Mouse (Mus musculus) fat pad, adult 2 months (tissue): Measurements from ENCODE around the gene Mettl2.

ENCODE experiments used
- DNase-seq: peaks from one replicate; pipeline ENCODE4 v3.0.0-alpha.2; 2011; ENCODE audit warnings: low read depth, low spot score; ENCODE audit errors: extremely low read depth

Mettl2 gene

GRCm38 (mm10) chr11:105152357-105152899, 26.2 kb downstream of the Mettl2 start:
- DNase-seq: no peak

- no peak for DNase-seq
Measured at GRCm38 (mm10) chr11:105153068-105153833, 27.0 kb downstream of the Mettl2 start.

GRCm38 (mm10) chr11:105155915-105156314, 29.7 kb downstream of the Mettl2 start:
- no peak for DNase-seq

- no peak for DNase-seq
Measured at GRCm38 (mm10) chr11:105156748-105157267, 30.6 kb downstream of the Mettl2 start.

GRCm38 (mm10) chr11:105158047-105158446, 31.8 kb downstream of the Mettl2 start:
- DNase-seq: no peak

GRCm38 (mm10) chr11:105159673-105160360, 33.6 kb downstream of the Mettl2 start:
- DNase-seq: no peak

- no peak for DNase-seq
Measured at GRCm38 (mm10) chr11:105161411-105161810, 35.2 kb downstream of the Mettl2 start.

- no peak for DNase-seq
Measured at GRCm38 (mm10) chr11:105164516-105165510, 38.6 kb downstream of the Mettl2 start.

GRCm38 (mm10) chr11:105166780-105167179, 40.6 kb downstream of the Mettl2 start:
- DNase-seq: no peak

GRCm38 (mm10) chr11:105178516-105178915, 52.3 kb downstream of the Mettl2 start, which contains the start of gene Tlk2:
TSS of gene Tlk2 (plus strand) at chr11:105178807.
- no peak for DNase-seq

- DNase-seq: no peak
Measured at GRCm38 (mm10) chr11:105179523-105179922, 53.3 kb downstream of the Mettl2 start.

GRCm38 (mm10) chr11:105180471-105181091, 54.4 kb downstream of the Mettl2 start:
- DNase-seq: no peak

GRCm38 (mm10) chr11:105181126-105181637, 55.0 kb downstream of the Mettl2 start:
- no peak for DNase-seq

GRCm38 (mm10) chr11:105181689-105182460, 55.6 kb downstream of the Mettl2 start:
- no peak for DNase-seq

GRCm38 (mm10) chr11:105182461-105182855, 56.2 kb downstream of the Mettl2 start:
- no peak for DNase-seq

GRCm38 (mm10) chr11:105184678-105185077, 58.5 kb downstream of the Mettl2 start:
- no peak for DNase-seq
